8 mouse cellular contexts compared by ENCODE assay signal in genomic region chr10:82814096-82814970, GRCm38 (mm10). TPM values are rescaled to one million over a fixed set of nuclear protein-coding genes. Genes with fewer than 3 reads are reported as not detected.
DNase-seq lines count a peak whose midpoint lies in the region; ATAC-seq lines count a peak whose summit lies in the region.

No protein-coding gene starts in this region.

- H3K9ac ChIP-seq in forebrain, embryonic 14.5 days (ENCODE audit: low read length), result no peak overlapping the region
- no peak overlapping the region for H3K9ac ChIP-seq in forebrain, embryonic 13.5 days
- no peak overlapping the region for H3K9ac ChIP-seq in kidney, embryonic 14.5 days (ENCODE audit: low read depth, low read length)
- H3K9ac ChIP-seq in heart, embryonic 11.5 days (ENCODE audit: low read depth, low read length), result no peak overlapping the region

- peak; percentile 30 for DNase-seq in forebrain, embryonic 14.5 days (ENCODE audit: low spot score)
- DNase-seq in T-cell, adult 2 months (ENCODE audit: low spot score), result peak; percentile 34
- DNase-seq in mesoderm, embryonic 11.5 days (ENCODE audit: low read depth, low spot score), result peak; percentile 49
- DNase-seq in cerebellum, postnatal 4 days (ENCODE audit: low spot score in 2 of 2), result no peak
- DNase-seq in gastrocnemius, postnatal 36 days, result no peak

- no peaks in the 10 kb centered on the region for H3K36me3 ChIP-seq in forebrain, embryonic 14.5 days (ENCODE audit: control insufficient read depth, insufficient read depth, low read length)
- H3K36me3 ChIP-seq in forebrain, embryonic 13.5 days (ENCODE audit: poor library complexity, severe bottlenecking), result no peaks in the 10 kb centered on the region
- no peaks in the 10 kb centered on the region for H3K36me3 ChIP-seq in kidney, embryonic 14.5 days (ENCODE audit: control insufficient read depth, insufficient read depth, low read length)
- no peaks in the 10 kb centered on the region for H3K36me3 ChIP-seq in heart, embryonic 11.5 days (ENCODE audit: control insufficient read depth, insufficient read depth, low read length)

- no peak overlapping the region for H3K4me3 ChIP-seq in forebrain, embryonic 14.5 days (ENCODE audit: low read depth, low read length)
- H3K4me3 ChIP-seq in forebrain, embryonic 13.5 days, result no peak overlapping the region
- no peak overlapping the region for H3K4me3 ChIP-seq in kidney, embryonic 14.5 days (ENCODE audit: low read length)
- H3K4me3 ChIP-seq in heart, embryonic 11.5 days (ENCODE audit: low read depth, low read length), result no peak overlapping the region

- H3K4me2 ChIP-seq in forebrain, embryonic 14.5 days (ENCODE audit: low read length), result no peak overlapping the region
- no peak overlapping the region for H3K4me2 ChIP-seq in forebrain, embryonic 13.5 days
- H3K4me2 ChIP-seq in kidney, embryonic 14.5 days (replicated peaks; ENCODE audit: low read depth, low read length), result no peak overlapping the region; the same call in 1 of the 2 replicates
- H3K4me2 ChIP-seq in heart, embryonic 11.5 days, result no peak overlapping the region

- intact Hi-C loops in gastrocnemius, postnatal 36 days (cut with DNase I), result loop anchor here (2.0 to 5.0 kb wide), 2 partner anchors 43 to 86 kb away; no protein-coding TSS in a partner anchor

- WGBS in forebrain, embryonic 14.5 days, result 56% methylated on average over 19 of the region's 19 CpGs
- WGBS in forebrain, embryonic 13.5 days, result 52% methylated on average over 19 of the region's 19 CpGs
- WGBS in kidney, embryonic 14.5 days, result 13% methylated on average over 19 of the region's 19 CpGs
- WGBS in heart, embryonic 11.5 days (ENCODE audit: insufficient replicate concordance), result 39% methylated on average over 19 of the region's 19 CpGs

- no peaks in the 10 kb centered on the region for H3K9me3 ChIP-seq in forebrain, embryonic 14.5 days (replicated peaks; ENCODE audit: control insufficient read depth, low read length)
- no peaks in the 10 kb centered on the region for H3K9me3 ChIP-seq in forebrain, embryonic 13.5 days (replicated peaks)
- H3K9me3 ChIP-seq in kidney, embryonic 14.5 days (ENCODE audit: control insufficient read depth, low read length), result no peaks in the 10 kb centered on the region
- no peaks in the 10 kb centered on the region for H3K9me3 ChIP-seq in heart, embryonic 11.5 days (replicated peaks; ENCODE audit: control insufficient read depth, low read length)

- H3K27me3 ChIP-seq in forebrain, embryonic 14.5 days (replicated peaks; ENCODE audit: control insufficient read depth, insufficient read depth, low read length), result no peaks in the 10 kb centered on the region
- no peaks in the 10 kb centered on the region for H3K27me3 ChIP-seq in forebrain, embryonic 13.5 days
- no peaks in the 10 kb centered on the region for H3K27me3 ChIP-seq in kidney, embryonic 14.5 days (ENCODE audit: control insufficient read depth, insufficient read depth, low read length)
- H3K27me3 ChIP-seq in heart, embryonic 11.5 days (ENCODE audit: control insufficient read depth, insufficient read depth, low read length), result no peaks in the 10 kb centered on the region

- no peak overlapping the region for H3K27ac ChIP-seq in forebrain, embryonic 14.5 days (ENCODE audit: low read depth, low read length)
- H3K27ac ChIP-seq in forebrain, embryonic 13.5 days, result no peak overlapping the region
- peak overlapping the region; percentile 47; the same call in 1 of the 2 replicates for H3K27ac ChIP-seq in kidney, embryonic 14.5 days (ENCODE audit: low read depth, low read length)
- no peak overlapping the region for H3K27ac ChIP-seq in heart, embryonic 11.5 days (ENCODE audit: low read depth, low read length)

- no peak for ATAC-seq in forebrain, embryonic 14.5 days
- ATAC-seq in forebrain, embryonic 13.5 days, result no peak; the same call in 1 of the 2 replicates
- peak; percentile 37 for ATAC-seq in kidney, embryonic 14.5 days (ENCODE audit: low FRiP score, low TSS enrichment)
- ATAC-seq in heart, embryonic 11.5 days (replicated peaks; ENCODE audit: insufficient number of reproducible peaks, low FRiP score, low TSS enrichment), result no peak

- no peaks in the 10 kb centered on the region for H3K4me1 ChIP-seq in forebrain, embryonic 14.5 days (ENCODE audit: control insufficient read depth, insufficient read depth, low read length)
- H3K4me1 ChIP-seq in forebrain, embryonic 13.5 days, result peaks cover 11% of the 10 kb centered on the region; the same call in 1 of the 2 replicates
- peaks cover 17% of the 10 kb centered on the region for H3K4me1 ChIP-seq in kidney, embryonic 14.5 days (ENCODE audit: control insufficient read depth, insufficient read depth, low read length)
- peaks cover 3% of the 10 kb centered on the region; the same call in 1 of the 2 replicates for H3K4me1 ChIP-seq in heart, embryonic 11.5 days (ENCODE audit: control insufficient read depth, insufficient read depth, low read length)

RNA-seq across cellular contexts. Expression of gene Txnrd1, which starts 19.4 kb away (rescaled TPM):
- polyA plus RNA-seq in forebrain, embryonic 14.5 days (2014; fragmentation: Nextera tagmentation; extraction: Ambion mirVana), result 157 and 169 TPM in 2 replicates
- 154 and 158 TPM in 2 replicates for polyA plus RNA-seq in forebrain, embryonic 13.5 days (2015; fragmentation: Nextera tagmentation; extraction: Ambion mirVana)
- polyA plus RNA-seq in kidney, embryonic 14.5 days (2014; fragmentation: Nextera tagmentation; extraction: Ambion mirVana), result 72.4 and 136 TPM in 2 replicates
- total RNA-seq in gastrocnemius, postnatal 36 days (2021), result 10 to 100 TPM; 44.4 to 46.8 TPM
- 88.2 and 92.3 TPM in 2 replicates for polyA plus RNA-seq in heart, embryonic 11.5 days (2014; fragmentation: Nextera tagmentation; extraction: Ambion mirVana)

RNA-seq across cellular contexts. Expression of gene Nfyb, which starts 50.4 kb away (rescaled TPM):
- 69.1 and 70.7 TPM in 2 replicates for polyA plus RNA-seq in forebrain, embryonic 14.5 days (2014; fragmentation: Nextera tagmentation; extraction: Ambion mirVana)
- 65.3 and 68.9 TPM in 2 replicates for polyA plus RNA-seq in forebrain, embryonic 13.5 days (2015; fragmentation: Nextera tagmentation; extraction: Ambion mirVana)
- 54.7 and 55.0 TPM in 2 replicates for polyA plus RNA-seq in kidney, embryonic 14.5 days (2014; fragmentation: Nextera tagmentation; extraction: Ambion mirVana)
- total RNA-seq in gastrocnemius, postnatal 36 days (2021), result 10 to 100 TPM; 31.7 to 38.2 TPM
- 27.1 and 29.9 TPM in 2 replicates for polyA plus RNA-seq in heart, embryonic 11.5 days (2014; fragmentation: Nextera tagmentation; extraction: Ambion mirVana)

RNA-seq across cellular contexts. Expression of gene Eid3, which starts 52.1 kb away (rescaled TPM):
- 0.22 and 0.27 TPM in 2 replicates for polyA plus RNA-seq in forebrain, embryonic 14.5 days (2014; fragmentation: Nextera tagmentation; extraction: Ambion mirVana)
- 0.46 and 0.62 TPM in 2 replicates for polyA plus RNA-seq in forebrain, embryonic 13.5 days (2015; fragmentation: Nextera tagmentation; extraction: Ambion mirVana)
- polyA plus RNA-seq in kidney, embryonic 14.5 days (2014; fragmentation: Nextera tagmentation; extraction: Ambion mirVana), result 0.34 and 0.81 TPM in 2 replicates
- total RNA-seq in gastrocnemius, postnatal 36 days (2021), result 1 to 10 TPM in 1 of 2 experiments, under 1 TPM in 1; 0.84 to 1.3 TPM
- polyA plus RNA-seq in heart, embryonic 11.5 days (2014; fragmentation: Nextera tagmentation; extraction: Ambion mirVana), result 0.20 and 0.23 TPM in 2 replicates

Comparison
In these comparisons a context has a peak if more than half of its experiments do, and no peak if none do; other contexts are left out.
1. DNase-seq: peak in forebrain, embryonic 14.5 days (single experiment), T-cell, adult 2 months (single experiment) and mesoderm, embryonic 11.5 days (single experiment); none in cerebellum, postnatal 4 days (0 of 2) and gastrocnemius, postnatal 36 days (0 of 2).